Comparison of ENCODE assay signal across 8 mouse cellular contexts in the genomic region with DNA sequence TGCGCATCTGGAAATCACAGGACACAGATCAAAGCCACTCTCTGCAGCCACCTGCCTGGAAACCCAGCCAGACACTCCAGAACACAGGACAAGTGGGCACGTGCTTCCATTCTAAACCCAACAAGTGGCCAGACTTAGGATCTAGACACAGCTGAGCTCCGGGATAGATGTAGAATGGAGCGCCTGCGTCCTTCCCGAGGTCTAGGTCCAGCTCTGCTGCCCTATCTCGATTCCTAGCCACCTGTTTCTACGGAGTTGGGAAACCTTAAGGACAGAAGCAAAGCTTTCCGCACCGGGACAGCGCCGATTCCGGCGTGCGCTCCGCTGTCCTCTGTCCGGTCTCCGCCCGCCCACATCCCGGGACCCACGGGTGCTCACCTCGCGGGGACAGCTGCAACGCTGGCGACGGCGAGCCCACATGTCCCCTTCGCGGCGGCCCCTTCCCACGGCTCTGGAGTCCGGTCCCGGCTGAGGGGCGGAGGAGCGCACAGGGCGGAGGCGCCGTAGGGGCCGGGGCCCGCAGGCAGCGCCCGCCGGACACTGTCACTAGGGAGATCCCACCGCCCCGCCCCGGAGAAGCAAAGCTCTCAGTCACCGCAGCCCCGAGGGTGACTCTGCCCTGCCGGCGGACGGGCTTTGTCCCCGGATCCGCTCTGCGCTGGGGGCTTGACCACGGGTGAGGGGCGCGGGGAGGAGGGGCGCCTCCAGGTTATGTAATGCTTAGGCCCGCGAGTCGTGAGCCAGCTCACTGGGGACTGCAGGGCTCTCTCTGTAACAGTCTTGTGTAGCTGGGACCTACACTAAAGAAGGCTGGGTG. TPM values are rescaled to one million over a fixed set of nuclear protein-coding genes. Genes with fewer than 3 reads are reported as not detected.
DNase-seq lines count a peak whose midpoint lies in the region; ATAC-seq and TF ChIP-seq lines count a peak whose summit lies in the region.

TSS of gene Slc16a12 (minus strand) at position 602 of the 817 bp plus-strand sequence.

- no peak within 1 kb of the TSS for H3K27ac ChIP-seq in ES-Bruce4 (ENCODE audit: insufficient read depth, low read length)
- H3K27ac ChIP-seq in forebrain, embryonic 13.5 days, result no peak within 1 kb of the TSS
- peak within 1 kb of the TSS; percentile 58 for H3K27ac ChIP-seq in stomach, embryonic 14.5 days (ENCODE audit: low read length)

- TF ChIP-seq CTCF in ES-Bruce4 (IDR thresholded peaks at IDR 0.05; ENCODE audit: low read depth, low read length), result no peak

- under 1% methylated on average over 61 of the region's 61 CpGs for WGBS in forebrain, embryonic 13.5 days
- under 1% methylated on average over 61 of the region's 61 CpGs for WGBS in stomach, embryonic 14.5 days

- peak within 1 kb of the TSS; percentile 77 for H3K9ac ChIP-seq in ES-Bruce4 (ENCODE audit: low read depth, poor library complexity, severe bottlenecking)
- H3K9ac ChIP-seq in forebrain, embryonic 13.5 days, result peak within 1 kb of the TSS; percentile 65
- peak within 1 kb of the TSS; percentile 65; the same call in 1 of the 2 replicates for H3K9ac ChIP-seq in stomach, embryonic 14.5 days (replicated peaks; ENCODE audit: low read depth, low read length)

- no peaks in the 10 kb centered on the region for H3K4me1 ChIP-seq in ES-Bruce4 (ENCODE audit: control insufficient read depth, insufficient read depth, low read length)
- peaks cover 13% of the 10 kb centered on the region; the same call in 1 of the 2 replicates for H3K4me1 ChIP-seq in forebrain, embryonic 13.5 days
- no peaks in the 10 kb centered on the region for H3K4me1 ChIP-seq in stomach, embryonic 14.5 days (ENCODE audit: control insufficient read depth, insufficient read depth, low read length)

- no peaks in the 10 kb centered on the region for H3K9me3 ChIP-seq in ES-Bruce4 (replicated peaks; ENCODE audit: control insufficient read depth, insufficient read depth, low read length, poor library complexity, severe bottlenecking)
- no peaks in the 10 kb centered on the region for H3K9me3 ChIP-seq in forebrain, embryonic 13.5 days (replicated peaks)
- H3K9me3 ChIP-seq in stomach, embryonic 14.5 days (ENCODE audit: control insufficient read depth, low read depth, low read length), result no peaks in the 10 kb centered on the region

- no peaks in the 10 kb centered on the region for H3K36me3 ChIP-seq in ES-Bruce4 (ENCODE audit: control insufficient read depth, insufficient read depth, low read length, poor library complexity, severe bottlenecking)
- no peaks in the 10 kb centered on the region for H3K36me3 ChIP-seq in forebrain, embryonic 13.5 days (ENCODE audit: poor library complexity, severe bottlenecking)
- no peaks in the 10 kb centered on the region for H3K36me3 ChIP-seq in stomach, embryonic 14.5 days (ENCODE audit: control insufficient read depth, insufficient read depth, low read length)

- no peak for TF ChIP-seq POLR2A in ES-Bruce4 (IDR thresholded peaks at IDR 0.05; ENCODE audit: insufficient read depth, low read length)

- peak; percentile 4 for DNase-seq in WW6 (ENCODE audit: low read depth, low spot score)
- DNase-seq in left cerebral cortex, postnatal 4 days, result peak; percentile 20
- DNase-seq in thymus, postnatal 10 days (ENCODE audit: low spot score in 2 of 2), result no peak

- peak within 1 kb of the TSS; percentile 71 for H3K4me3 ChIP-seq in ES-Bruce4 (ENCODE audit: low read depth, low read length)
- H3K4me3 ChIP-seq in forebrain, embryonic 13.5 days, result peak within 1 kb of the TSS; percentile 63
- peak within 1 kb of the TSS; percentile 68 for H3K4me3 ChIP-seq in stomach, embryonic 14.5 days (ENCODE audit: low read depth, low read length)

- no peak for TF ChIP-seq EP300 in ES-Bruce4 (IDR thresholded peaks at IDR 0.05; ENCODE audit: insufficient read depth, low read depth, low read length)

- H3K27me3 ChIP-seq in ES-Bruce4 (ENCODE audit: control insufficient read depth, insufficient read depth, low read length, poor library complexity, severe bottlenecking), result peaks cover 11% of the 10 kb centered on the region
- peaks cover 29% of the 10 kb centered on the region for H3K27me3 ChIP-seq in forebrain, embryonic 13.5 days
- no peaks in the 10 kb centered on the region for H3K27me3 ChIP-seq in stomach, embryonic 14.5 days (ENCODE audit: control insufficient read depth, insufficient read depth, low read length)

- peak within 1 kb of the TSS; percentile 94 for H3K4me2 ChIP-seq in forebrain, embryonic 13.5 days
- H3K4me2 ChIP-seq in stomach, embryonic 14.5 days (replicated peaks; ENCODE audit: low read depth, low read length), result peak within 1 kb of the TSS; percentile 95

- ATAC-seq in forebrain, embryonic 13.5 days, result peak; percentile 76
- ATAC-seq in hematopoietic stem cell, adult 5-6 weeks (replicated peaks in 1 of 2; ENCODE audit: insufficient read depth in 1 of 2, low FRiP score in 2 of 2, low TSS enrichment in 1 of 2, low read depth in 1 of 2, poor library complexity in 2 of 2, severe bottlenecking in 2 of 2), result peak; percentile 39 to 52
- peak; percentile 45 for ATAC-seq in megakaryocyte progenitor cell, adult 5-6 weeks (replicated peaks; ENCODE audit: poor library complexity)
- peak; percentile 70 for ATAC-seq in stomach, embryonic 14.5 days (ENCODE audit: insufficient number of reproducible peaks, insufficient read depth, low FRiP score, low read depth)

- intact Hi-C loops in left cerebral cortex, postnatal 4 days (cut with DNase I), result no loop called here

RNA-seq across cellular contexts. Expression of gene Slc16a12, which starts in this region (rescaled TPM):
- polyA plus RNA-seq in ES-Bruce4 (2011; ENCODE audit: insufficient read depth, insufficient read length, low read depth, missing spikeins), result 0.68 and 1.2 TPM in 2 replicates
- polyA plus RNA-seq in forebrain, embryonic 13.5 days (2015; fragmentation: Nextera tagmentation; extraction: Ambion mirVana), result 1.5 and 1.8 TPM in 2 replicates
- total RNA-seq in hematopoietic stem cell, adult 5-6 weeks (2017), result 2.2 and 3.0 TPM in 2 replicates
- total RNA-seq in left cerebral cortex, postnatal 4 days (2021), result 1 to 10 TPM; 2.5 to 2.6 TPM
- total RNA-seq in megakaryocyte progenitor cell, adult 5-6 weeks (2015), result not detected in 2 replicates
- not detected in 2 replicates for total RNA-seq in megakaryocyte progenitor cell, adult 5-6 weeks (2017)
- 2.7 and 4.1 TPM in 2 replicates for polyA plus RNA-seq in stomach, embryonic 14.5 days (2014; fragmentation: Nextera tagmentation; extraction: Ambion mirVana)

Comparison
In these comparisons a context has a peak if more than half of its experiments do, and no peak if none do; other contexts are left out.
1. Peak in ATAC-seq in megakaryocyte progenitor cell, adult 5-6 weeks; RNA of the gene not detected or under 1 TPM.
2. DNase-seq: peak in WW6 (single experiment) and left cerebral cortex, postnatal 4 days (single experiment); none in thymus, postnatal 10 days (0 of 2).
3. Peak in every context shown above with its lines, with median percentiles within 50 percentile points of each other: H3K4me3 ChIP-seq, H3K9ac ChIP-seq and ATAC-seq.